Mouse (Mus musculus): Measurements from ENCODE around the gene P2rx7. TPM values are rescaled to one million over a fixed set of nuclear protein-coding genes. Genes with fewer than 3 reads are reported as not detected.
"Not testable (repeated sequence)": the region's sequence is repeated elsewhere in the genome, so short reads cannot be mapped to it uniquely, and the experiment has no call there.

The P2rx7 gene
- polyA plus RNA-seq, 1 experiment from 2014 or later, result 1.2 TPM

DNA sequence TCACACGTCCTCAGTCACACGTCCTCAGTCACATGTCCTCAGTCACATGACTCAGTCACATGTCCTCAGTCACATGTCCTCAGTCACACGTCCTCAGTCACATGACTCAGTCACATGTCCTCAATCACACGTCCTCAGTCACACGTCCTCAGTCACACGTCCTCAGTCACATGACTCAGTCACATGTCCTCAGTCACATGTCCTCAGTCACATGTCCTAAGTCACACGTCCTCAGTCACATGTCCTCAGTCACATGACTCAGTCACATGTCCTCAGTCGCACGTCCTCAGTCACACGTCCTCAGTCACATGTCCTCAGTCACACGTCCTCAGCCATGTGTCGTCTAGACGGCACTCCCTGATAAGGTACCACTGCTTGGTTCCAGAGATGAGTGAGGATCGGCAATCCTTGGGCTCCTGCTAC, 4.3 kb downstream of the P2rx7 start:
- H3K4me2 ChIP-seq, ATAC-seq: not testable (repeated sequence)
- 77% methylated on average over 14 of the region's 14 CpGs for WGBS (ENCODE audit: insufficient replicate concordance)

DNA sequence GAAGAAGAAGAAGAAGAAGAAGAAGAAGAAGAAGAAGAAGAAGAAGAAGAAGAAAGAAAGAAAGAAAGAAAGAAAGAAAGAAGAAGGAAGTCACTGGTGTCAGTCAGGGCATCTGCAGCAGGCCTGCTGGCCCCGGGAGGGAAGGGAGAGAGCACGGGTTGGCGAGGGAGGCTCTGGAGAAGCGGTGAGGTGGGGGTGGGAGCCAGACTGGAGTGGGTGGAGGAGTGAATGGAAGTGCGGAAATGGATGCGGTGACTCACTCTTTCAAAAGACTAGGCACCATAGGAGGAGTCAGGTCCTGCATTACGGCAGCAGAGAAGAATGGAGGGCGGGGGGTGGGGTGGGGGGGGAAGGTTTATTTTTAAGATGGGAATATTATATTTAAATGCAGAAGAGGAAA, 5.6 kb downstream of the P2rx7 start:
- Histone ChIP-seq H3K4me1 (peaks cover 75% of the 10 kb centered on the region), H3K27me3 (replicated peaks) (peaks cover 32% of the 10 kb centered on the region), H3K9me3 (replicated peaks) (no peaks in the 10 kb centered on the region), H3K4me3 (no peak overlapping the region), H3K36me3 (no peaks in the 10 kb centered on the region), H3K4me2 (no peak overlapping the region), H3K27ac (no peak overlapping the region), H3K9ac (no peak overlapping the region)
- WGBS (ENCODE audit: insufficient replicate concordance), result 42% methylated on average over 8 of the region's 8 CpGs
- ATAC-seq, result no peak

More for the DNA sequence above, 4.3 kb downstream of the P2rx7 start:
- not testable (repeated sequence) for H3K9ac ChIP-seq; H3K9me3 ChIP-seq (replicated peaks); H3K27ac ChIP-seq; H3K36me3 ChIP-seq; H3K4me3 ChIP-seq
- Histone ChIP-seq H3K4me1 (peaks cover 72% of the 10 kb centered on the region), H3K27me3 (replicated peaks) (peaks cover 39% of the 10 kb centered on the region)

DNA sequence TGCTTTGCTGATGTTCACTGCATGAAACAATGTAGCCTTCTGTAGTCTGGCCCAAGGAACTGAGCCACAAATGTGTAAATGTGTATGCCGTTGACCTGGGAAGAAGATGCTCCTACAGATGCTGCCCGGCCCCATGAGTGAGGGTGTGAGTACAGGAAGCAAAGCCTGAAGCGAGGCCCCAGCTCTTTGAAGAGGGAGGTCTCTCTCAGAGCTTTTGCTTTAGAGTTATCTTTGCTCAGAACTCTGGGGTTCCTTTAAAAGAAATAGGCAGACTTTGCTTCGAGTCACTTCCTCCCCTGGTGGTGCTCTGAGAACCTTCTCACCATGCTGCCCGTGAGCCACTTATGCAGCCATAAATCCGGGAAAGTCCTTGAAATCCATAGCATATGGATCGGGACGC, 6.4 kb downstream of the P2rx7 start:
- no peaks in the 10 kb centered on the region for H3K36me3 ChIP-seq
- no peak overlapping the region for H3K27ac ChIP-seq
- no peaks in the 10 kb centered on the region for H3K9me3 ChIP-seq (replicated peaks)
- 44% methylated on average over 8 of the region's 8 CpGs for WGBS (ENCODE audit: insufficient replicate concordance)
- H3K4me2 ChIP-seq, result no peak overlapping the region
- H3K4me3 ChIP-seq, result no peak overlapping the region
- peaks cover 32% of the 10 kb centered on the region for H3K27me3 ChIP-seq (replicated peaks)
- peaks cover 75% of the 10 kb centered on the region for H3K4me1 ChIP-seq
- H3K9ac ChIP-seq, result no peak overlapping the region
- no peak for ATAC-seq

DNA sequence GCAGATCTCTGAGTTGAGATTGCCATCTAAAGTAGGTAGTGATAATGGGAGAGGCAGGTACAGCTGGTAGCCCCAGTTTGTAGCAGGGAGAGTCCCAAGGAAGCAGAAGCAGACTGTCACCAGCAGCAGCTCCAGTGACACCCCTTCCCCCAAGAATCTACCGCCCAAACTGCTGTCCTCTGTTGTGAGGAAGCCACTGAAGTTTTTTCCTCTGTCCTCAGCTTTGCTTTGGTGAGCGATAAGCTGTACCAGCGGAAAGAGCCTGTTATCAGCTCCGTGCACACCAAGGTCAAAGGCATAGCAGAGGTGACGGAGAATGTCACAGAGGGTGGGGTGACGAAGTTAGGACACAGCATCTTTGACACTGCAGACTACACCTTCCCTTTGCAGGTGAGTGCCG, 8.8 kb downstream of the P2rx7 start:
- H3K27me3 ChIP-seq (replicated peaks), result peaks cover 24% of the 10 kb centered on the region
- H3K36me3 ChIP-seq, result no peaks in the 10 kb centered on the region
- peak; percentile 92 for ATAC-seq
- no peaks in the 10 kb centered on the region for H3K9me3 ChIP-seq (replicated peaks)
- H3K4me1 ChIP-seq, result peaks cover 52% of the 10 kb centered on the region
- WGBS (ENCODE audit: insufficient replicate concordance), result 7% methylated on average over 7 of the region's 7 CpGs
- H3K27ac ChIP-seq, result peak overlapping the region; percentile 68
- H3K9ac ChIP-seq, result no peak overlapping the region
- peak overlapping the region; percentile 50 for H3K4me2 ChIP-seq
- no peak overlapping the region for H3K4me3 ChIP-seq

DNA sequence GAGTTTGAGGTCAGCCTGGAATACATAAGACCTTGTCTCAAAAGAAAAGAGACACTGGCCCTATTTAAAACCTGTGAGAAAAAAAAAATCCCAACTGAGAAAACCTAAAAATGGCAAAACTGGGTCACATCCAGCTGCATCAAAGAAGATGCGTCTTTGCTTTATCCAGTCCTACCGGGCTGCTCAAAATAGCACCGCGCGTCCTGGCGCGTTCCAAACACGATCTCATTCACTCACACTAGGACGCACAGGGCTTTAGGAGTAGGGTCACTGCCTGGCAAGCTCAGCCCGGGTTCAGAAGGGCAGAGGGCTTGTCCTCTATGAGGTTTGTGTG, 9.4 kb downstream of the P2rx7 start:
- Histone ChIP-seq H3K4me1 (peaks cover 51% of the 10 kb centered on the region), H3K4me3 (no peak overlapping the region), H3K27me3 (replicated peaks) (peaks cover 23% of the 10 kb centered on the region), H3K27ac (peak overlapping the region; percentile 8; the same call in 1 of the 2 replicates), H3K9me3 (replicated peaks) (no peaks in the 10 kb centered on the region), H3K4me2 (peak overlapping the region; percentile 50), H3K36me3 (no peaks in the 10 kb centered on the region), H3K9ac (no peak overlapping the region)
- no peak for ATAC-seq
- WGBS (ENCODE audit: insufficient replicate concordance), result 48% methylated on average over 10 of the region's 10 CpGs

DNA sequence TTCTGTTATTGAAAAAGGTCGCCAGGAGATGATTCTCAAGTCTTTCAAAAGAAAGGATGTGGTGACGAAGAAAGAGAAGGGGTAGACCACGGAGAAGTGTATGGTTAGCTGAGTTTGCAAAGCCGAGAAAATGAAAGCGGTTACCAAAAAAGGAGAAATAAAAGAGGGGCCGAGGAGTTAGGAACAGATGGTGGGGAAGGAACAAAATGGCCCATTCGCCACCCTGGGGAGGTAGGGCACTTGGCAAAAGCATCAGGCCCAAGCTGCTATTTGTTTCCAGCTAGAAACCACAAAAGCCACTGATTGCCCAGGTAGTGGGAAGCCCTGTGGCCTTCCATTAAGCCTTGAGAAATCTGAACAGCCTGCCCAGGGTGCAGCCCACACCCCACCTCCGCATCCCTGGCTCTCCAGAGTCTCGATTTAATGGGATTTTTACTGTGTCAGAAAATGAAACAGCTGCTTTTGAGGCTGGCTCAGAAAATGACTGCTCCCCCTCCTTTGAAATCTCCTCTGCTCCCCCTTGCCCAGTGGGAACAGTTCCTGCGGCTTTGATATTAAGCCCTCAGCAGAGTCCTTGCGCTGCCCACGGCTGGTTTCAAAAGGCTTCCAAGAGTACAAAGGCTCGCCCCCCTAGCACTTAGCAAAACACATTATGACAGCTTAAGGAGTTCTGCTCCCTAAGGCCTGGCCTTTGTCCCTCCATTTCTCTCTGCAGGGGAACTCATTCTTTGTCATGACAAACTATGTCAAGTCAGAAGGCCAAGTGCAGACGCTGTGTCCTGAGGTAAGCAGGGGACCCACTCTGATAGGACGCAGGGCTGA, 9.9 kb downstream of the P2rx7 start:
- no peak overlapping the region for H3K9ac ChIP-seq
- H3K27ac ChIP-seq, result peak overlapping the region; percentile 8; the same call in 1 of the 2 replicates
- H3K9me3 ChIP-seq (replicated peaks), result no peaks in the 10 kb centered on the region
- ATAC-seq, result no peak
- H3K36me3 ChIP-seq, result no peaks in the 10 kb centered on the region
- peaks cover 51% of the 10 kb centered on the region for H3K4me1 ChIP-seq
- peaks cover 17% of the 10 kb centered on the region for H3K27me3 ChIP-seq (replicated peaks)
- no peak overlapping the region; the same call in 1 of the 2 replicates for H3K4me2 ChIP-seq
- 46% methylated on average over 15 of the region's 15 CpGs for WGBS (ENCODE audit: insufficient replicate concordance)
- H3K4me3 ChIP-seq, result no peak overlapping the region

DNA sequence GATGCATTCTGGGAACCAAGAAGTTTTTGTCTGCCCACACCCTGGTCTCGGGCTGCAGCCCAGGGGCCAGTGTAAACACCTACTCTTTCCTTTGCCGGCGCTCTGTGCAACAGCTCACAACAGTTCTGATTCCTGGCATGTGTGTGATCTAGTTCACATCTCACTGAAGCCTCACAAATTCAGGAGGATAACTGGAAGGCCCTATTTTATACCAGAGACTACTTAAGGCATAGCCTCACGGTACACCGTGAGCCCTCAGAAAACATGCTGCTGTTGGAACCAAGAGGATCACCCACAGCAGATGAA, 10.5 kb downstream of the P2rx7 start:
- Histone ChIP-seq H3K36me3 (no peaks in the 10 kb centered on the region), H3K9me3 (replicated peaks) (no peaks in the 10 kb centered on the region), H3K4me1 (peaks cover 51% of the 10 kb centered on the region), H3K4me2 (no peak overlapping the region), H3K27ac (no peak overlapping the region), H3K9ac (no peak overlapping the region), H3K27me3 (replicated peaks) (0 out of 2 replicates have a peak, but pooled peaks cover 14% of the 10 kb centered on the region), H3K4me3 (no peak overlapping the region)
- 66% methylated on average over 5 of the region's 5 CpGs for WGBS (ENCODE audit: insufficient replicate concordance)
- ATAC-seq, result no peak

DNA sequence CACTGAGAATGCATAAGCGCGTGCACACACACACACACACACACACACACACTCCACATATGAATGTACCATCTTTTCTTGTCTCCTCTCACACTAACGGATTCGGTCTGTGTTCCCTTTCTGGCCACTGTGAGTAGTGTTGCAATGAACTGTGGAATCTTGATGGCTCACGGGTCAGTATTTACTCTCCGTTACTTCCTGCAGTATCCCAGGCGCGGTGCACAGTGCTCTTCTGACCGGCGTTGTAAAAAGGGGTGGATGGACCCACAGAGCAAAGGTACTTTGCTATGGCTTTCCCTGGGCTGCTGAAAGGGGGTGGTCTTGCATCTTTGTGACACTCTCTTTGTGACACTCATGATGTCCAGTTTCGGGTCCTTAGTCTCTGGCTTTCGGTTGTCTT, 13.1 kb downstream of the P2rx7 start:
- Histone ChIP-seq H3K27me3 (replicated peaks) (0 out of 2 replicates have a peak, but pooled peaks cover 4% of the 10 kb centered on the region), H3K36me3 (no peaks in the 10 kb centered on the region), H3K9ac (no peak overlapping the region), H3K9me3 (replicated peaks) (no peaks in the 10 kb centered on the region), H3K4me3 (no peak overlapping the region), H3K27ac (no peak overlapping the region), H3K4me2 (no peak overlapping the region), H3K4me1 (peaks cover 31% of the 10 kb centered on the region)
- ATAC-seq, result no peak
- WGBS (ENCODE audit: insufficient replicate concordance), result 80% methylated on average over 12 of the region's 12 CpGs

DNA sequence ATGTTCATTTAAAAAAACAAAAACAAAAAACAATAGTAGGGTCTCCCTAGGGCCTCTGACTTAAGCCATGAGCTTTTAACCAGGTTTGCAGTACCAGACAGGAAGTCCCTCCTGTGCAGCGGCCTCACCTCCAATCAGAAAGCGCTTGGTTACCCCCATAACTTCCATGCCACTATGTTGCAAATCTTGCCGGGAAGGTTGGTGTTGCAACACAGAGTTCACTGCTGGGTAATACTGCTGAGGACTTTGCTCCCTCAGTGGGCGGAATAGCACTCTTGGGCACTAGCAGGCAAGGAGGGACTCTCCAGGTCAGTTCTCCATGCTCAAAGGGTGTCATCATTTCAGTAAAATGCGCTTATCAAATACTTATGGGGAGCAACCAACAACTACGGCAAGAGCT, 18.8 kb downstream of the P2rx7 start:
- H3K27ac ChIP-seq, result no peak overlapping the region
- no peak for ATAC-seq
- H3K9me3 ChIP-seq (replicated peaks), result no peaks in the 10 kb centered on the region
- no peaks in the 10 kb centered on the region for H3K4me1 ChIP-seq
- H3K36me3 ChIP-seq, result no peaks in the 10 kb centered on the region
- no peaks in the 10 kb centered on the region for H3K27me3 ChIP-seq (replicated peaks)
- WGBS (ENCODE audit: insufficient replicate concordance), result 78% methylated on average over 6 of the region's 6 CpGs
- no peak overlapping the region for H3K4me3 ChIP-seq
- H3K4me2 ChIP-seq, result no peak overlapping the region
- no peak overlapping the region for H3K9ac ChIP-seq

DNA sequence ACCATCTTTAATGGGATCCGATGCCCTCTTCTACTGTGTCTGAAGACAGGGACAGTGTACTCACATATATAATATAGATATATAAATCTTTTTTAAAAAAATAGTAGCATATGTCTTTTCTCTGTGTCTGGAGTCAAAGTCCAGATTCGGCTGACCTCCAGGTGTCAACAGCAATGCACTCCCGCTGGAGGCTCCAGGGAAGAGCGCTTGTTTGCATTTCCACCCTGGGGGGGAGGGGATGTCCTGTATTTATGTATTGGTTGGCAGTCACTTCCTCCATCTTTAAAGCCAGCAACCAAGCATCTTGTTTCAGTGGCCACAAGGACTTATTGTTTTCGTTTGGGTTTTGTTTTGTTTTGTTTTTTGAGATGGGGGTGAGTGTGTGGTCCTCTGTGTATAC, 21.3 kb downstream of the P2rx7 start:
- 47% methylated on average over 5 of the region's 5 CpGs for WGBS (ENCODE audit: insufficient replicate concordance)
- H3K36me3 ChIP-seq, result no peaks in the 10 kb centered on the region
- no peaks in the 10 kb centered on the region for H3K4me1 ChIP-seq
- H3K9me3 ChIP-seq (replicated peaks), result no peaks in the 10 kb centered on the region
- H3K4me3 ChIP-seq, result no peak overlapping the region
- H3K9ac ChIP-seq, result no peak overlapping the region
- no peaks in the 10 kb centered on the region for H3K27me3 ChIP-seq (replicated peaks)
- no peak overlapping the region for H3K4me2 ChIP-seq
- H3K27ac ChIP-seq, result no peak overlapping the region
- ATAC-seq, result no peak

DNA sequence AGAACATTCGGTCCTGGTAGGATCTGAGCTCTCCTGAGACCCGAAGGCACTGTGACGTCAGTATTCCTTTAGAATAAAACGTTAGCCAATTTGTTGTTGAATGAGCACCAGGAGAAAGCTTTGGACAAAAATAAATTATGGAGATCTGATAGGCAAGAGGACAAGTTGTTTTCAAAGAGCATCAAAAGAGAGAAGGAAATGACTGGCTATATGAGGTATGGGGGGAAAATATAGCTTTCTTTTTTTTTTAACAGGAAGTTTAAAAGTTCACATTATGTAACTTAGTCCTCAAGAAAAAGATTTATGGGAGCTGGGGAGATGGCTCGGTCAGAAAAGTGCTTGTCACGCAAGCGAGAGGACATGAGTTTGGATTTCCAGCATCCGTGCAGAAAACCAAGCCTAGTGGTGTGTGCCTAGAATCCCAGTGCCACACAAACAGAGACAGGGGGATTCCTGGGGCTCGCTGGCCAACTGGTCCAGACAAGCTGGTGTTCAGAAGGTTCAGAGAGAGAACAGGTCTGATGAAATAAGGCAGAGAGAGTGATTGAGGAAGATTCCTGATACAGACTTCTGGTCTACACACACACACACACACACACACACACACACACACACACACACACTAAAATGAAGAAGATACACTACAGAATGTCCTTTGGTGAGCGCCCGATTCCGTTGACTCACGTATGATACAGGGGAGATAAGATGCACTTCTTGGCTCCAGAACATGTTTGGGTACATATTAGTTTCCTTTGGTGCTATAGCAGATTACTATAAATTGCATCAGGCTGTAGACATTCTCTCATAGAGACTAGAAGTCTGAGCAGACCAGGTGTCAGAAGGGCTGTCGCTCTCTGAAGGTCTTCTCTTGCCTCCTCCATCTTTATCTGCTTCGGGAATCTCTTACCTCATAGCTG, 25.5 kb downstream of the P2rx7 start:
- Histone ChIP-seq H3K4me1 (no peaks in the 10 kb centered on the region), H3K9me3 (replicated peaks) (no peaks in the 10 kb centered on the region), H3K4me3 (no peak overlapping the region), H3K4me2 (no peak overlapping the region), H3K36me3 (no peaks in the 10 kb centered on the region), H3K9ac (no peak overlapping the region), H3K27me3 (replicated peaks) (no peaks in the 10 kb centered on the region), H3K27ac (no peak overlapping the region)
- 58% methylated on average over 15 of the region's 15 CpGs for WGBS (ENCODE audit: insufficient replicate concordance)
- ATAC-seq, result no peak

DNA sequence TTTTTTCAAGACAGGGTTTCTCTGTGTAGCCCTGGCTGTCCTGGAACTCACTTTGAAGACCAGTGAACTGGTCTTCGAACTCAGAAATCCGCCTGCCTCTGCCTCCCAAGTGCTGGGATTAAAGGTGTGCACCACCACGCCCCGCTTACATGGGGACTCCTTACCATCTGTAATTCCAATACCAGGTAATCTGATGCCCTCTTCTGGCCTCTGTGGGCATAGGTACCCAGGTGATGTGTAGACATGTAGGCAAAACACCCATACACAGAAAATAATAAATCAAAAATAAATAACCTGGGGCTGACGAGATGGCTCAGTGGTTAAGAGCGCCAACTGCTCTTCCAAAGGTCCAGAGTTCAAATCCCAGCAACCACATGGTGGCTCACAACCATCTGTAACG, 27.9 kb downstream of the P2rx7 start:
- H3K9ac ChIP-seq; H3K27ac ChIP-seq; H3K27me3 ChIP-seq (replicated peaks); H3K9me3 ChIP-seq (replicated peaks); H3K4me2 ChIP-seq; ATAC-seq; H3K4me3 ChIP-seq; H3K4me1 ChIP-seq; H3K36me3 ChIP-seq: not testable (repeated sequence)
- WGBS (ENCODE audit: insufficient replicate concordance), result 62% methylated on average over 7 of the region's 7 CpGs

Data from liver, embryonic 12.5 days (tissue).